Mouse (Mus musculus): ENCODE data around the gene Rcan1.

- TF ChIP-seq CTCF (IDR thresholded peaks at IDR 0.05; ENCODE audit: borderline replicate concordance, insufficient read depth, low read length) (no peak), POLR2A (IDR thresholded peaks at IDR 0.05; ENCODE audit: low read depth, low read length) (no peak)
These were observed 2.2 kb upstream of the Rcan1 start for GRCm38 (mm10) chr16:92472898-92473297.
